Mouse (Mus musculus): ENCODE data around the gene Cnbp. TPM values are rescaled to one million over a fixed set of nuclear protein-coding genes. Genes with fewer than 3 reads are reported as not detected.

Gene Cnbp
- polyA plus RNA-seq, 1 experiment from 2014 or later: 1,063 TPM

GRCm38 (mm10) chr6:87795385-87796150 is 55.3 kb downstream of the Cnbp start:
- Histone ChIP-seq H3K4me3 (ENCODE audit: low read depth, low read length) (no peak overlapping the region), H3K36me3 (ENCODE audit: control insufficient read depth, insufficient read depth, low read length) (peaks cover 12% of the 10 kb centered on the region), H3K4me2 (ENCODE audit: low read depth, low read length) (no peak overlapping the region), H3K27me3 (replicated peaks; ENCODE audit: control insufficient read depth, insufficient read depth, low read length) (no peaks in the 10 kb centered on the region), H3K4me1 (ENCODE audit: control insufficient read depth, insufficient read depth, low read length) (no peaks in the 10 kb centered on the region), H3K27ac (replicated peaks; ENCODE audit: low read depth, low read length) (no peak overlapping the region), H3K9me3 (ENCODE audit: control insufficient read depth, low read length) (no peaks in the 10 kb centered on the region), H3K9ac (ENCODE audit: low read depth, low read length) (no peak overlapping the region)
- ATAC-seq (ENCODE audit: low read depth) (no peak), DNase-seq (ENCODE audit: low spot score) (no peak)
- 67% methylated on average over 6 of the region's 6 CpGs for WGBS

- DNase-seq (ENCODE audit: low spot score) (no peak), ATAC-seq (ENCODE audit: low read depth) (no peak)
- H3K36me3 ChIP-seq (ENCODE audit: control insufficient read depth, insufficient read depth, low read length): peaks cover 12% of the 10 kb centered on the region
- 0 out of 2 replicates have a peak, but pooled peaks cover 3% of the 10 kb centered on the region for H3K4me1 ChIP-seq (ENCODE audit: control insufficient read depth, insufficient read depth, low read length)
- H3K27ac ChIP-seq (replicated peaks; ENCODE audit: low read depth, low read length): no peak overlapping the region
- no peak overlapping the region for H3K4me3 ChIP-seq (ENCODE audit: low read depth, low read length)
- H3K9me3 ChIP-seq (ENCODE audit: control insufficient read depth, low read length): no peaks in the 10 kb centered on the region
- no peak overlapping the region for H3K4me2 ChIP-seq (ENCODE audit: low read depth, low read length)
- WGBS: 93% methylated on average over 10 of the region's 10 CpGs
- no peak overlapping the region for H3K9ac ChIP-seq (ENCODE audit: low read depth, low read length)
- no peaks in the 10 kb centered on the region for H3K27me3 ChIP-seq (replicated peaks; ENCODE audit: control insufficient read depth, insufficient read depth, low read length)
Measured at GRCm38 (mm10) chr6:87793821-87794510, 56.9 kb downstream of the Cnbp start.

Other genes with a start within 250 kb of the Cnbp start
- 11.8 and 15.6 TPM in 2 replicates for gene Aplf, start 178.9 kb downstream of the Cnbp start, polyA plus RNA-seq (2014; fragmentation: Nextera tagmentation; extraction: Ambion mirVana)
- 1.5 and 1.9 TPM in 2 replicates for gene Efcc1, start 120.2 kb downstream of the Cnbp start, polyA plus RNA-seq (2014; fragmentation: Nextera tagmentation; extraction: Ambion mirVana)
- 1.2 and 1.3 TPM in 2 replicates for gene Gp9, start 73.0 kb downstream of the Cnbp start, polyA plus RNA-seq (2014; fragmentation: Nextera tagmentation; extraction: Ambion mirVana)
- 14.2 and 18.6 TPM in 2 replicates for gene Rab43, start 38.9 kb downstream of the Cnbp start, polyA plus RNA-seq (2014; fragmentation: Nextera tagmentation; extraction: Ambion mirVana)
- gene Gm45140, start 15.3 kb downstream of the Cnbp start, polyA plus RNA-seq (2014; fragmentation: Nextera tagmentation; extraction: Ambion mirVana): 3.6 and 4.1 TPM in 2 replicates
- gene Isy1, start 12.3 kb downstream of the Cnbp start, polyA plus RNA-seq (2014; fragmentation: Nextera tagmentation; extraction: Ambion mirVana): 34.7 and 42.7 TPM in 2 replicates
- 180 and 188 TPM in 2 replicates for gene Copg1, start 36.7 kb upstream of the Cnbp start, polyA plus RNA-seq (2014; fragmentation: Nextera tagmentation; extraction: Ambion mirVana)
- gene Hmces, start 62.8 kb upstream of the Cnbp start, polyA plus RNA-seq (2014; fragmentation: Nextera tagmentation; extraction: Ambion mirVana): 43.1 and 44.1 TPM in 2 replicates
- 28.7 and 33.0 TPM in 2 replicates for gene H1fx, start 130.5 kb upstream of the Cnbp start, polyA plus RNA-seq (2014; fragmentation: Nextera tagmentation; extraction: Ambion mirVana)
- gene Rab7, start 194.2 kb upstream of the Cnbp start, polyA plus RNA-seq (2014; fragmentation: Nextera tagmentation; extraction: Ambion mirVana): 240 and 244 TPM in 2 replicates
- 391 and 414 TPM in 2 replicates for gene Rpn1, start 233.4 kb upstream of the Cnbp start, polyA plus RNA-seq (2014; fragmentation: Nextera tagmentation; extraction: Ambion mirVana)